Mouse (Mus musculus) hindbrain, embryonic 10.5 days (tissue): ENCODE data around the gene Trip12. TPM values are rescaled to one million over a fixed set of nuclear protein-coding genes. Genes with fewer than 3 reads are reported as not detected.

Experiments
- DNase-seq: peaks from one replicate; pipeline ENCODE4 v3.0.0-alpha.2; 2017; ENCODE audit warnings: low spot score
- H3K27ac ChIP-seq: fragments of 300-500 bp; sonication (generic); 2 replicates; pipeline ENCODE4 v1.5.1; 2016; ENCODE audit warnings: mild to moderate bottlenecking, moderate library complexity
- H3K27me3 ChIP-seq: fragments of 300-500 bp; sonication (generic); 2 replicates; pipeline ENCODE4 v1.6.1; 2016; ENCODE audit warnings: mild to moderate bottlenecking; ENCODE audit not compliant: poor library complexity, insufficient read depth, severe bottlenecking
- H3K36me3 ChIP-seq: fragments of 300-500 bp; sonication (generic); 2 replicates; pipeline ENCODE4 v1.6.1; 2016; ENCODE audit warnings: mild to moderate bottlenecking, moderate library complexity
- H3K4me1 ChIP-seq: fragments of 300-500 bp; sonication (generic); replicated peaks from 2 replicates; pipeline ENCODE4 v1.6.1; 2016; ENCODE audit warnings: mild to moderate bottlenecking
- H3K4me3 ChIP-seq: fragments of 300-500 bp; sonication (generic); 2 replicates; pipeline ENCODE4 v1.5.1; 2016; ENCODE audit warnings: mild to moderate bottlenecking, moderate library complexity
- H3K9me3 ChIP-seq: fragments of 300-500 bp; sonication (generic); 2 replicates; pipeline ENCODE4 v1.6.1; 2016; ENCODE audit warnings: mild to moderate bottlenecking, moderate library complexity
- WGBS: fragments of 180-500 bp; shearing (Covaris S2); methylation state at CpG from one replicate; pipeline ENCODE4 v1.1.7; 2016; 5-methylcytosine and 5-hydroxymethylcytosine counted together
- polyA plus RNA-seq: library from polyadenylated mRNA; unstranded; fragments of >200 nt; fragmentation: Nextera tagmentation; extraction: Ambion mirVana; gene quantifications from 2 replicates; pipeline ENCODE4 v1.2.1, GENCODE M21; 2016

Gene Trip12
- polyA plus RNA-seq, 1 experiment from 2014 or later: 68.1 TPM

DNA sequence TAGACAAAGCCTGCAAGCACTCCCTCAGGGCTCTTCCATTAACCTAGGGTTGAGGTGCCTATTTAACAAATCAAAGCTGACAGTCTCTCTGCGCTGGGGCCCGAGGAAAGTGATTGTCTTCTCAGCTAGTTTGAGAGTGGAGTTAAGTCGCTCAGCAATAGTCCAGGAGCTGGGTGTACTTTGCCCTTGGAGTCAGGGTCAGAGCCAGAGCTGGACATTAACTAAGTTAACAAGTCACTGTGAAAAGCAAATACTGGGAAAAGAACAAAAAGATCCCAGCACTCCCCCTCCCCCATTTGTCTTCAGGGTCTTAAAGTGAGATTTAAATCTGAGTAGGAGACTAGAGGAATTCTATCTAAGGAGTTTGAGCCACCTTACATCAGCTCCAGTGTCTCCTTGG is 31.8 kb upstream of the Trip12 start:
- Histone ChIP-seq H3K27ac (no peak overlapping the region), H3K4me3 (no peak overlapping the region), H3K4me1 (peaks cover 13% of the 10 kb centered on the region), H3K27me3 (no peaks in the 10 kb centered on the region), H3K9me3 (no peaks in the 10 kb centered on the region), H3K36me3 (no peaks in the 10 kb centered on the region)
- no peak for DNase-seq
- 20% methylated on average over 3 of the region's 3 CpGs for WGBS

DNA sequence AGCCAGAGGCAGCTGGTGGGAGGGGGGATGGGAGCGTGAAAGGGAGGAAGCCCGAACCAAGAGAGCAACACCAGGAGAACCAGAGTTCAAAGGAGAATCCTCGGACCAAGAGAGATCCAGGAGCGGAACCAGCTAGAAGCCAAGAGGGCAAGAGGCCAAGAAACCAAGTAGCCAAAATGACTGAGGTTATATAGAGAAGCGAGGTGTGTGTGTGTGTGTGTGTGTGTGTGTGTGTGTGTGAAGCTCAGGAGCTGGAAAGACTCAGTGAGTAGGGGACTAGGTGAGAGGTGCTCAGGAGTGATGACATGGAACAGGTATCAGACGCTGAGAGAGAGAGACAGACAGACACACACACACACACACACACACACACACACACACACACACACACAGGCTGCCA is 30.8 kb upstream of the Trip12 start:
- no peak for DNase-seq
- no peak overlapping the region for H3K27ac ChIP-seq
- H3K4me1 ChIP-seq: peaks cover 13% of the 10 kb centered on the region
- WGBS: 68% methylated on average over 5 of the region's 6 CpGs
- H3K27me3 ChIP-seq: no peaks in the 10 kb centered on the region
- no peak overlapping the region for H3K4me3 ChIP-seq
- no peaks in the 10 kb centered on the region for H3K36me3 ChIP-seq
- no peaks in the 10 kb centered on the region for H3K9me3 ChIP-seq

DNA sequence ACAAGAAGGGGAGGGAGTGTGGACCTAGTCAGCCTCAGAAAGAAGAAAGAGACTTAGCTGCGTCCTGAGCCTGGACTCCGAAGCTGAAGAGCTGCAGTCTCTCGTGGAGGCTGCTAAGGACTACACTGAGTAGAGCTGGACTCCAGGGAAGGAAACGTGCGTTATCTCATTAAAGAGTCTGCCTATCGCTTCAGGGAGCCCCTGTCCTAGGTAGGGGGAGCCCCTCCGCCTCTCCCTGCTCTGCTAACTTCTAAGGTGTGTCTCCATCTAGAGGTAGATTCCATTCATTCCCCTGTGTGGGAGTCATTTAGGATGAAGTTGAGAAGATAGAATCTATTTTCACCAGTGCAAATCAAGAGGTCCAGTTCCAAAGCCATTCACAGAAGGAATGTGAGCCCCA is 29.2 kb upstream of the Trip12 start:
- H3K4me3 ChIP-seq: no peak overlapping the region
- DNase-seq: no peak
- H3K4me1 ChIP-seq: peaks cover 13% of the 10 kb centered on the region
- H3K27ac ChIP-seq: no peak overlapping the region
- no peaks in the 10 kb centered on the region for H3K36me3 ChIP-seq
- H3K9me3 ChIP-seq: no peaks in the 10 kb centered on the region
- H3K27me3 ChIP-seq: no peaks in the 10 kb centered on the region
- 54% methylated on average over 7 of the region's 7 CpGs for WGBS

DNA sequence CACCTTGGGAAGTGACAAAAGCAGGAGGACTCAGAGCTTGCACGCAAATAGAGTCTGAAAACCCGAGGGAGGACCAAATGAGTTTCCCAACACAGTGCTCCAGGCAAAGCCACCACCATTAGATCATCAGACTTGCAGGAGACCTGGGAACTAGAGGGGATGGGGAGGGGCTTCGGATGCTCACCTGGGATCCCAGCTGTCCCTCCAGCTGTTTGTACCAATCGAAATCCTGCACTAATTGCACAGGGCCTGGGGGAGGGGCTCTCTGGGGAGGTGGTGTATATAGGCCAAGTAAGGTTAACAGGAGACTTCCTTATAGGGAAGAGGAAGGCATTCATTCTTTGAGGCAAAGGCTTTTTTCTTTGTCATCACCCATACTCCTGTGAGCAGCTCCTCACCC is 28.5 kb upstream of the Trip12 start:
- H3K27ac ChIP-seq: no peak overlapping the region
- H3K4me1 ChIP-seq: peaks cover 13% of the 10 kb centered on the region
- H3K36me3 ChIP-seq: no peaks in the 10 kb centered on the region
- 73% methylated on average over 4 of the region's 4 CpGs for WGBS
- no peak for DNase-seq
- H3K27me3 ChIP-seq: no peaks in the 10 kb centered on the region
- H3K4me3 ChIP-seq: no peak overlapping the region
- no peaks in the 10 kb centered on the region for H3K9me3 ChIP-seq

DNA sequence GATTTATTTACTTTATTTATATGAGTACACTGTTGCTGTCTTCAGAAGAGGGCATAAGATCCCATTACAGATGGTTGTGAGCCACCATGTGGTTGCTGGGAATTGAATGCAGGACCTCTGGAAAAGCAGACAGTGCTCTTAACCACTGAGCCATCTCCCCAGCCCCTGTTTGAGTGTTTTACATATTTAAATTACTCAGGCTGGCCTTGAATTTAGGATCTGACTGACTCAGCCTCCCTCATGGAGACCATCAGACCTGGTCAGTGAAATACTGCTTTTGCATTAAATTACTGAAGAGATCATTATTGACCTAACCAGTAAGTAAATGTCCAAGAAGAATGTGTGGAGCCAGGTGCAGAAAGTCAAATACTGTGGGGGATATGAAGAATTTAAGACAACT is 28.0 kb upstream of the Trip12 start:
- no peak for DNase-seq

DNA sequence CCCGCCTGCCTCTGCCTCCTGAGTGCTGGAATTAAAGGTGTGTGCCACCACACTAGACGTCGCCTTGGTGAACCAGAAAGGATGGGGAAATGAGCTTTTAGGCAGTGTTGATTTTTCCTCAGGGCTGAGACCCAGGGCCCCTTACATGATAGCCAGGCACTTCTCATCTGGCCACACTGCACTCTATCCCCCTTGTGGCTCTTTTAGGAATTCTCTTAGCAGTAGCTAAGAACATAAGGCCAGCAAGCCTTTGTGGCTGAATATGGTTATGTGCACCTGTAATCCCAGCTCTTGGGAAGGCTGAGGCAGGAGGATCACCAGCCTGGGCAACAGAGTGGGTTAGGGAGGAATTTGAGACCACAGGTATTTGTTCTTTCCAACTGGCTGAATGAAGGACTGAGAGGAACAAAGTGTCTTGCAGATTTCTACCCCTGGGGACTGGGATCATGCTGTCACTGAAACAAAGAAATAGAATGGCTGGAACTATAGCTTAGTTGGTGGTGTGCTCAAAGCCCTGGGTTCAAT is 26.5 kb upstream of the Trip12 start:
- 90% methylated on average over 3 of the region's 3 CpGs for WGBS
- no peak for DNase-seq
- Histone ChIP-seq H3K27me3 (no peaks in the 10 kb centered on the region), H3K4me1 (peaks cover 8% of the 10 kb centered on the region; the same call in 1 of the 2 replicates), H3K9me3 (no peaks in the 10 kb centered on the region), H3K36me3 (no peaks in the 10 kb centered on the region), H3K27ac (no peak overlapping the region), H3K4me3 (no peak overlapping the region)

More for the DNA sequence above, 28.0 kb upstream of the Trip12 start:
- Histone ChIP-seq H3K27ac (no peak overlapping the region), H3K9me3 (no peaks in the 10 kb centered on the region), H3K27me3 (no peaks in the 10 kb centered on the region), H3K4me3 (no peak overlapping the region), H3K36me3 (no peaks in the 10 kb centered on the region), H3K4me1 (peaks cover 13% of the 10 kb centered on the region)

DNA sequence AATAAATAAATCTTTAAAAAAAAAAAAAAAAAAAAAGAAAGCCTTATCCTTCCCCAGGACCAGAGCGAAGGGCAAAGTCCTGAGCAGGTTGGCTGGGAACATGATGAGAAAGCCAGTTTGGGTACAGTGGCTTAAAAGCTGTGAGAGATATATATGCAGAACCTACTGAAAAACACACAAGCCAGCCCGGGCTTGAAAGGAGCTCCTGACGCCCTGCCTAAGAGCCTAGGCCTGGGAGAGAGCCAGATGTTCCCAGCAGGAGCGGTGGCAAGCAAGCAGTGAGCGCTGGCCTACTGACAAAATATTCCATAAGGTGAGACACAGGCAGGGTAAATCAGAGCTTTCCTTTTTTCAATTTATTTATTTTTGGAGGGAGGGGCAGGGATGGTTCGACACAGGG is 25.9 kb upstream of the Trip12 start:
- H3K36me3 ChIP-seq: no peaks in the 10 kb centered on the region
- 86% methylated on average over 6 of the region's 6 CpGs for WGBS
- no peak overlapping the region for H3K4me3 ChIP-seq
- H3K9me3 ChIP-seq: no peaks in the 10 kb centered on the region
- no peak for DNase-seq
- H3K27me3 ChIP-seq: no peaks in the 10 kb centered on the region
- H3K27ac ChIP-seq: no peak overlapping the region
- peaks cover 7% of the 10 kb centered on the region; the same call in 1 of the 2 replicates for H3K4me1 ChIP-seq

DNA sequence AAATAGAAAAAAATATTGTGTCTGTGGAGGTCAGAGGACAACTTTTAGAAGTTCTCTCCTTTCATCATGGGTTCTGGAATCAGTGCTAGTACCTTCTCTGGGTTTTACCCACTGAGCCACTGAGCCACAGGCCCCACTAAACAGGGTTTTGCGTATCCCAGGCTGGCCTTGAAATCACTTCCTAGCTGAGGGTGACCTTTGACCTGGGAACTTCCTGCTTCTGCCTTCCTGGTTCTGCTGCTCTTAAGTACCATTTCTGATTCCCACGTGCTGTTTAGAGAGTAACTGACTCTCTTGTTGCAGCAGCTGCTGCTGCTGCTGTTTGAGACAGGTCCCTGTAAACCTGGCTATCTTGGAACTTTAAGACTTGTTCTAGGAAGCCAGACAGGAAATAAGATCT is 24.3 kb upstream of the Trip12 start:
- H3K27ac ChIP-seq: no peak overlapping the region
- no peak overlapping the region for H3K4me3 ChIP-seq
- no peaks in the 10 kb centered on the region for H3K9me3 ChIP-seq
- H3K36me3 ChIP-seq: no peaks in the 10 kb centered on the region
- no peaks in the 10 kb centered on the region for H3K27me3 ChIP-seq
- WGBS: 57% methylated on average over 2 of the region's 2 CpGs
- no peak for DNase-seq
- peaks cover 7% of the 10 kb centered on the region; the same call in 1 of the 2 replicates for H3K4me1 ChIP-seq

DNA sequence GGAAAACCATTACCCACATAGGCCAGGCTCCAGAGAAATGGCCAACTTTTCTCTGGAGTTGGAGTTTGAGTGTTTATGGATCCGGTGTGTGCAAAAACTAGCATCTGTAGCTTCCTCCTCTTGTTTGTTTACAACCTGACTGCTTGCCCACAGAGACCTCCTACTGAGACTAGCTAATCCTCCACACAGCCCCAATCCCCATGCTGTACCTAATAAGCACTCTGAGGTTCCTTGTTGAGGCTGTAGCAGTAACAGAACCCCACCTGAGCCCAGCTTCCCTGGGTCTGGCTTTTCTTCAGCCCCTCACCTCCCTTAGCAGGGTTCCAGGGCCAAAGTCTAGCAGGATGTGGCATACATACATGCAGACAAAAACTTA is 20.9 kb upstream of the Trip12 start:
- Histone ChIP-seq H3K4me1 (no peaks in the 10 kb centered on the region), H3K27me3 (no peaks in the 10 kb centered on the region), H3K27ac (no peak overlapping the region), H3K4me3 (no peak overlapping the region), H3K9me3 (no peaks in the 10 kb centered on the region), H3K36me3 (no peaks in the 10 kb centered on the region)
- no peak for DNase-seq
- 56% methylated on average over 1 of the region's 1 CpGs for WGBS

DNA sequence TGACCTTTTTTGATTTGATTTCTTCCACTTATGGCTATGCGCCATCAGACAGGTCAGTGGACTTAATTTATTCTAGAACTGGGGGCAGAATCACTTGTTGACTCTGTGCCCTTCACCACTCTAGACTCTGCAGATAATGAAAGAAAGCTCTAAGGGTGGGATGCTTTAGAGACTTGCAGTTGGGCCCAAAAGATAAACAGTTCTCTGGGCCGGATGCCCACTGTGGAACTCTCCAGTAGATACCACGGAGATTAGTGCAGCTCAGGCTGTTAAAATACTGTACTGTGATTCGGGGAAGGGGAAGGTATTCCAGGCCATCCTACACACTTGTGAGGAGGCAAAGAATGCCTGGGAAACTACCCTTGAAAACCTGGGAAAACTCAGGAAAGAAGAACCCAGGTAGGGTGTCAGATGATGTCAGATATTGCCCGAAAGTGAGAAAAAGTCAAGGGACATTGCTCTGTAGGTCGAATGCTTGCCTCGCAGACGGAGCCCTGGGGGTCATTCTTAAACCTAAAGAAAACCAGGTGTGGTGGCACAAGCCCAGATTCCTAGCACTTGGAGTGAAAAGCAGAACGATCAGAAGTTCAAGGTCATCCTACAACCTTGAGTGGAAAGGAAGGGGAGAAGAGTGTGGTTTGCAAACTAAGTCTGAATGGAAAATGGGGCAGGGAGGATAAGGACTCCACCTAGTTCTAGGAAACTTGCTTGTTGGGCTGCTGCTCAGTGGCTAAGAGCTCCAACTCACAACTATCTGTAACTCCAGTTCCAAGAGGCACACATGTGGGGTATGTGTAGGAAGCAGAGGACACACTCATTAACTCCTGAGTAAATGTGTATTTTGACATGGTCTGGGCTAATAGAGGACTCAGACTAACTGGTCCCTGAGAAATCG is 20.3 kb upstream of the Trip12 start:
- Histone ChIP-seq H3K27me3 (no peaks in the 10 kb centered on the region), H3K27ac (no peak overlapping the region), H3K4me3 (no peak overlapping the region), H3K9me3 (no peaks in the 10 kb centered on the region), H3K36me3 (no peaks in the 10 kb centered on the region), H3K4me1 (no peaks in the 10 kb centered on the region)
- DNase-seq: no peak
- WGBS: 83% methylated on average over 10 of the region's 10 CpGs

DNA sequence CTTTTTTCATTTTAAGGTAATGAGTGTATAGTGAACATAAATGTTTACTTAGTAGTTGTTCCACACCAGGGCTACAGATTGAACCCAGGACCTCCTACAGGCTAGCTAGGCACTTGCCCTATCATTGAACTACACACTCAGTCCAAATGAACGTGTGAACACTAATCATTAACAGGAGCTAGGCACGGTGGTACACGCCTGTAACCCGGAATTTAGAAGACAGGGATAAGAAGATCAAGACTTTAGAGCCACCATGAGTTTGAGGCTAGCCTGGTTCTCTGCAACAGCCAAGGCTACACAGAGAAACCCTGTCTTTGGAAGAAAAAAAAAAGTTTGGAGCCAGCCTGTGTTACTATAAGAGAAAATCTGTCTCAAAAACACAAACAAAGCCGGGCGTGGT is 19.3 kb upstream of the Trip12 start:
- Histone ChIP-seq H3K27me3 (no peaks in the 10 kb centered on the region), H3K4me3 (no peak overlapping the region), H3K9me3 (no peaks in the 10 kb centered on the region), H3K36me3 (no peaks in the 10 kb centered on the region), H3K4me1 (no peaks in the 10 kb centered on the region), H3K27ac (no peak overlapping the region)
- 91% methylated on average over 6 of the region's 6 CpGs for WGBS
- no peak for DNase-seq

DNA sequence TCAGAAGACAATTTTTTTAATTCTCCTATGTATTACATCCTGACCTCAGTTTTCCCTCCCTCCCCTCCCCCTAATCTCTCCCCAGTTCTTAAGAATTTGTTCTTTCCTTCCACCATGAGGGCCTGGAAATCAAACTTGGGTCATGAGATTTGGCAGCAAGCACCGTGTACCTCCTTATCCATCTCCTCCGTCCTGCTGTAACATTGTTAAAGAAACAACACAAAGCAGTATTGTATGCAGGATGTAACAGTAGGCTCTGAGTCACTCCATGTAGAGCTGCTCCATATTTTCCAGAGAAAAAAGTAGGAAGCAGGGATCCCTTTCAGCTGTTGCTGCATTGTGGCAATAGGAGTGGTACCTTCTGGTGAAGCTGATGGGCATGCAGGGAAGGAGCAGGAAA is 15.4 kb upstream of the Trip12 start:
- Histone ChIP-seq H3K27ac (no peak overlapping the region), H3K36me3 (no peaks in the 10 kb centered on the region), H3K27me3 (no peaks in the 10 kb centered on the region), H3K9me3 (no peaks in the 10 kb centered on the region), H3K4me1 (peaks cover 9% of the 10 kb centered on the region; the same call in 1 of the 2 replicates), H3K4me3 (no peak overlapping the region)
- WGBS: 84% methylated on average over 2 of the region's 2 CpGs
- DNase-seq: no peak

DNA sequence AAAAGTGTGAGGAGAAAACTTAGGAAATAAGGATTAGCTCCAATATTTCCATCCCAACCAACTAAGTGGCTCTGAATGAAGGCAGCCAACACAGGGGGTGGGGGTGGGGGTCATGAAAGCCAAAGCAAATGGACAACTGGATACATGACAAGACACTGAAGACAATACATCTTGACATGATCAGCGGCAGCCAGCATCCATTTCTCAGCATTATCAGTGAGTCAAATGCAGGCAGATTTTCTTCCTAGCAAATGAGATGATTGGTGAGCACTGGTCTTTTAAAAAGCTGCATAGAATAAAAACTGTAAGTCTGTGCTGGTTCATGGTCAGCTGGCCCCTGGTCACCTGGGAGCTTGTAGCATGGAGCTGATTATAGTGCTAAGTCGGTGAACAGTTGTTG is 14.7 kb upstream of the Trip12 start:
- WGBS: 89% methylated on average over 2 of the region's 2 CpGs
- no peak for DNase-seq
- H3K27me3 ChIP-seq: no peaks in the 10 kb centered on the region

More for the DNA sequence above, 14.7 kb upstream of the Trip12 start:
- Histone ChIP-seq H3K9me3 (no peaks in the 10 kb centered on the region), H3K4me3 (no peak overlapping the region), H3K4me1 (peaks cover 9% of the 10 kb centered on the region; the same call in 1 of the 2 replicates), H3K27ac (no peak overlapping the region), H3K36me3 (no peaks in the 10 kb centered on the region)
